Mouse (Mus musculus) thymus, adult 2 months (tissue): Measurements from ENCODE around the gene Zan. TPM values are rescaled to one million over a fixed set of nuclear protein-coding genes. Genes with fewer than 3 reads are reported as not detected.

Experiments used
- DNase-seq: peaks from one replicate; pipeline ENCODE4 v3.0.0; 2021
- H3K27ac ChIP-seq: fragments of 200-500 bp; 2 replicates; pipeline ENCODE4 v1.5.1; 2012; ENCODE audit warnings: low read length, control low read depth; ENCODE audit not compliant: control insufficient read depth, insufficient read depth
- H3K27me3 ChIP-seq: fragments of 200-500 bp; 2 replicates; pipeline ENCODE4 v1.6.1; 2012; ENCODE audit warnings: mild to moderate bottlenecking, low read length, moderate library complexity, mixed read lengths; ENCODE audit not compliant: control insufficient read depth, insufficient read depth
- H3K36me3 ChIP-seq: fragments of 200-500 bp; 2 replicates; pipeline ENCODE4 v1.6.1; 2012; ENCODE audit warnings: mild to moderate bottlenecking, low read length, moderate library complexity; ENCODE audit not compliant: control insufficient read depth, insufficient read depth
- H3K4me1 ChIP-seq: fragments of 200-500 bp; replicated peaks from 2 replicates; pipeline ENCODE4 v1.6.1; 2012; ENCODE audit warnings: low read length; ENCODE audit not compliant: control insufficient read depth, insufficient read depth
- H3K4me3 ChIP-seq: fragments of 200-500 bp; 2 replicates; pipeline ENCODE4 v1.5.1; 2012; ENCODE audit warnings: mild to moderate bottlenecking, low read length, control low read depth, moderate library complexity; ENCODE audit not compliant: control insufficient read depth, insufficient read depth
- CTCF ChIP-seq: fragments of 200-500 bp; IDR thresholded peaks from 2 replicates; pipeline ENCODE4 v1.5.1; 2012; ENCODE audit warnings: mild to moderate bottlenecking, control low read depth, low read length, moderate library complexity, borderline replicate concordance; ENCODE audit not compliant: control insufficient read depth, poor library complexity, insufficient read depth; ENCODE audit errors: extremely low read depth
- POLR2A ChIP-seq: fragments of 200-500 bp; IDR thresholded peaks from 2 replicates; pipeline ENCODE4 v1.6.1; 2012; ENCODE audit warnings: mild to moderate bottlenecking, low read length, control low read depth, moderate library complexity; ENCODE audit not compliant: control insufficient read depth, poor library complexity, insufficient read depth; ENCODE audit errors: extremely low read depth
- WGBS: fragments of 180-500 bp; shearing (Covaris S2); methylation state at CpG from one replicate; pipeline ENCODE4 v1.1.7; 2018; 5-methylcytosine and 5-hydroxymethylcytosine counted together
- polyA plus RNA-seq: library from polyadenylated mRNA; depleted of rRNA; stranded (reverse); fragments of >200 nt; gene quantifications from 2 replicates; pipeline ENCODE4 v1.2.3, GENCODE M21; 2012

Zan gene
- polyA plus RNA-seq, 1 experiment: 0.36 TPM

DNA sequence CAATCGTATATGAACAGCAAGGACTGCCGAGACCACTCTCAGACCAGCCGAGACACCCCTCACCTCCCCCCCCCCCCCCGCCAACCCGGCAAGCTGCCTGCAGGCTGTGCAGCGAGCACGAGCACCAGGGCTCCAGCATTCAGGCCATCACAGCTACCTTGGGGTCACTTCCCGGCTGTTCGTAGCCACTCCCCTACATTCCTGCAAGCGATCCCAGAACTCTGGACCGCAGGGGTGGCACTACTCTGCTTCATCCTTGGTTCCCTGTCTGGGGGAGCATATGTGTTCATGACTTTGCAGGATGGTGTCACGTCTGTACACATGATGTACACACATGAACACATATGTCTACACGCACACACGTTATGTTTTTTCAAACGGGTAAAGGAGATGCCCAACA, 99.3 kb downstream of the Zan start:
- TF ChIP-seq POLR2A (no peak), CTCF (no peak)
- Histone ChIP-seq H3K27ac (no peak overlapping the region), H3K4me1 (no peaks in the 10 kb centered on the region), H3K27me3 (no peaks in the 10 kb centered on the region), H3K4me3 (no peak overlapping the region), H3K36me3 (no peaks in the 10 kb centered on the region)
- WGBS: 58% methylated on average over 11 of the region's 15 CpGs
- no peak for DNase-seq

GRCm38 (mm10) chr5:137377176-137377575, 99.7 kb downstream of the Zan start:
- no peaks in the 10 kb centered on the region for H3K27me3 ChIP-seq
- DNase-seq: no peak
- no peaks in the 10 kb centered on the region for H3K36me3 ChIP-seq
- no peak for TF ChIP-seq CTCF
- TF ChIP-seq POLR2A: no peak
- 39% methylated on average over 11 of the region's 11 CpGs for WGBS
- no peaks in the 10 kb centered on the region for H3K4me1 ChIP-seq
- H3K4me3 ChIP-seq: no peak overlapping the region
- H3K27ac ChIP-seq: no peak overlapping the region

GRCm38 (mm10) chr5:137376722-137377121, 100.1 kb downstream of the Zan start:
- Histone ChIP-seq H3K27me3 (no peaks in the 10 kb centered on the region), H3K36me3 (no peaks in the 10 kb centered on the region), H3K4me3 (no peak overlapping the region), H3K27ac (no peak overlapping the region), H3K4me1 (no peaks in the 10 kb centered on the region)
- DNase-seq: no peak
- WGBS: 80% methylated on average over 9 of the region's 9 CpGs
- no peak for TF ChIP-seq POLR2A

DNA sequence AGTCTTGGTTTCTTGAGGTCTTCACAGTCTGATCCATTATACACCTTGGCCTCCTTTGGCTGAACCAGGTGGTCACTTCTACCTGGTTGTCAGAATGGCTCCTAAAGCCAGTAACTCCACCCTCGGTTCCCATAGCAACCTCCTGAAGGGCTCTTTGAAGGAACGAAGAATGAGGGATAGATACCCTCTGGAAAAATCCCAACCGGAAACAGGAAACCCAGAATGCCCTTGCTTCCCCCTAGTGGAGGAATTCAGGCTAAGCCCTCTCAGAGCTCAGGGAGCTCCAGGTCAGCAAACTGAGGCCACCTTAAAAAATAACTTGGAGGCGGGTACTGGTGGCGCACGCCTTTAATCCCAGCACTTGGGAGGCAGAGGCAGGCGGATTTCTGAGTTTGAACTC, 100.7 kb downstream of the Zan start:
- H3K27ac ChIP-seq: no peak overlapping the region
- H3K27me3 ChIP-seq: no peaks in the 10 kb centered on the region
- no peak for DNase-seq

GRCm38 (mm10) chr5:137375627-137376026, 101.2 kb downstream of the Zan start:
- 98% methylated on average over 2 of the region's 2 CpGs for whole genome bisulfite sequencing
- H3K4me1 ChIP-seq: no peaks in the 10 kb centered on the region
- no peak for DNase-seq
- H3K27ac ChIP-seq: no peak overlapping the region
- no peak overlapping the region for H3K4me3 ChIP-seq
- no peak for TF ChIP-seq CTCF
- no peak for TF ChIP-seq POLR2A
- no peaks in the 10 kb centered on the region for H3K36me3 ChIP-seq
- no peaks in the 10 kb centered on the region for H3K27me3 ChIP-seq

More for the DNA sequence above, 100.7 kb downstream of the Zan start:
- H3K36me3 ChIP-seq: no peaks in the 10 kb centered on the region
- no peaks in the 10 kb centered on the region for H3K4me1 ChIP-seq
- 59% methylated on average over 7 of the region's 7 CpGs for WGBS
- TF ChIP-seq CTCF (no peak), POLR2A (no peak)
- H3K4me3 ChIP-seq: no peak overlapping the region

GRCm38 (mm10) chr5:137374521-137375080, 102.3 kb downstream of the Zan start:
- H3K27me3 ChIP-seq: no peaks in the 10 kb centered on the region
- no peak overlapping the region for H3K4me3 ChIP-seq
- TF ChIP-seq CTCF (no peak), POLR2A (no peak)
- no peak for DNase-seq
- 90% methylated on average over 4 of the region's 4 CpGs for WGBS
- no peaks in the 10 kb centered on the region for H3K36me3 ChIP-seq
- no peak overlapping the region for H3K27ac ChIP-seq
- no peaks in the 10 kb centered on the region for H3K4me1 ChIP-seq

DNA sequence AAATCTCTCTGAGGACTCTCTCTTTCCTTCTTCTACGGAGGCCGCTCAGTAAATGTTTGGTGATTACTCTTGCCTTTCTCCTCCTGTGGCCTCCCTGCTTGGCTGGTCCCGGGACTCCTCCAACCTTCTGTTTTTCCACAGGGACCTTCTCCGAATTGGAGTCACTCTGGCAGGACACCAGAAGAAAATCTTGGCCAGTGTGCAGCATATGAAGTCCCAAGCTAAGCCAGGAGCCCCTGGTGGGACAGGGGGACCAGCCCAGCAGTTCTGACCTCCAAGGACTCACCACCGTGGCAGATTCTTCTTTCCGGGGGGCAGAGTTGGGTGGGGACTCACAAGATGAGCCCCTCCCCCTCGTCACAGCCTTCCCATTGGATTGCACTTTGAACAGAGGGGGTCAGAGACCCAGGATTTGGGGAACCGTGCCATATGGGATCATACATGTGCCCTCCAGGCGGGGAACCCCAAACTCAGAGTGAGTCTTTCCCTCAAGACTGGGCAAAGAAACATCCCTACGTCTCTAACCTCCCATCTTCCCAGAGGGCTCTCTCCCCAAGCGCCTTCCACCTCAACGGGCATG, 103.4 kb downstream of the Zan start:
- no peak overlapping the region for H3K4me3 ChIP-seq
- TF ChIP-seq CTCF: no peak
- TF ChIP-seq POLR2A: no peak
- H3K27ac ChIP-seq: no peak overlapping the region
- DNase-seq: no peak
- H3K4me1 ChIP-seq: no peaks in the 10 kb centered on the region
- no peaks in the 10 kb centered on the region for H3K27me3 ChIP-seq
- no peaks in the 10 kb centered on the region for H3K36me3 ChIP-seq
- WGBS: 88% methylated on average over 12 of the region's 12 CpGs
